ENCODE assay signal across 20 mouse cellular contexts in the genomic region with DNA sequence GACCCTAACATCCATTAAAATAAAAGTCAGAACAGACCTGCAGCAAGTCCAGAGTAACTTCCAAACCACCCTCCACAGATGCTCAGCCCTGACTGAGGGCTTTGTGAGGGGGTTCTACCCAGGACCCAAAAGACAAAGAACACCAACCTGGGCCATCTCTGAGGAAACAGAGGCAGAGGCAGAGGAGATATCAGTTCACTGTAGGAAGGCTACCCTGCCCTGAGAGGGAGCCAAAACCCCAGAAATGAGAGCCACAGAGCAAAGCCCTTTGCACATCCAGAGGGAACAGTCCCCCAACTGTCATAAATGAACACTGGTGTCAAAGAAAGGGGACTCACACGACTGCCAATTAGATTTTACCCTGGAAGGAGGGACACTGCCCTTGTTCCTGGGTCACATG.
DNase-seq lines count a peak whose midpoint lies in the region; ATAC-seq and TF ChIP-seq lines count a peak whose summit lies in the region.
"Had no signal": no experiment of that assay in that cellular context is flagged by ENCODE, and none has a peak within 500 bp of the region (broad histone marks: within the 10 kb centered on the region; RNA-seq: fewer than 3 reads in every experiment).

No protein-coding gene starts in this region.

- H3K36me3 ChIP-seq in hindbrain, postnatal 0 days (ENCODE audit: insufficient read depth, low read length), result peaks cover 35% of the 10 kb centered on the region
- H3K36me3 ChIP-seq in hindbrain, embryonic 10.5 days, result peaks cover 86% of the 10 kb centered on the region
- H3K36me3 ChIP-seq in lung, postnatal 0 days (ENCODE audit: insufficient read depth, low read length), result peaks cover 13% of the 10 kb centered on the region; the same call in 1 of the 2 replicates

- no peak overlapping the region for H3K27ac ChIP-seq in hindbrain, postnatal 0 days
- no peak overlapping the region for H3K27ac ChIP-seq in hindbrain, embryonic 10.5 days
- H3K27ac ChIP-seq in lung, postnatal 0 days (ENCODE audit: low read length), result no peak overlapping the region
- H3K27ac ChIP-seq: embryonic facial prominence, embryonic 10.5 days; hindbrain, embryonic 13.5 days; macrophage; midbrain, embryonic 12.5 days; neural tube, embryonic 15.5 days had no signal

- TF ChIP-seq CTCF in hindbrain, postnatal 0 days (IDR thresholded peaks at IDR 0.05; ENCODE audit: low read depth), result peak; percentile 26; the same call in 1 of the 2 replicates
- peak; percentile 31 for TF ChIP-seq CTCF in lung, postnatal 0 days (IDR thresholded peaks at IDR 0.05)
- TF ChIP-seq CTCF in brain, embryonic 14.5 days (IDR thresholded peaks at IDR 0.05; ENCODE audit: borderline replicate concordance, extremely low read depth, insufficient read depth, insufficient read length), result peak; percentile 16; the same call in 1 of the 2 replicates

- no peaks in the 10 kb centered on the region for H3K4me1 ChIP-seq in hindbrain, postnatal 0 days (ENCODE audit: insufficient read depth, low read length)
- peaks cover 5% of the 10 kb centered on the region; the same call in 1 of the 2 replicates for H3K4me1 ChIP-seq in hindbrain, embryonic 10.5 days (replicated peaks)
- H3K4me1 ChIP-seq in lung, postnatal 0 days (ENCODE audit: insufficient read depth, low read depth, low read length), result no peaks in the 10 kb centered on the region

- DNase-seq in cerebellum, postnatal 14 days, result peak; percentile 51 to 54
- DNase-seq in cerebellum, postnatal 4 days (ENCODE audit: low spot score in 2 of 2), result no peak
- DNase-seq in hindbrain, postnatal 0 days (ENCODE audit: low spot score), result no peak
- DNase-seq in hindbrain, embryonic 10.5 days (ENCODE audit: low spot score), result no peak
- no peak for DNase-seq in lung, postnatal 0 days (ENCODE audit: low spot score)
- no peak for DNase-seq in lung, postnatal 14 days
- DNase-seq in brain, embryonic 14.5 days (ENCODE audit: low read depth), result no peak
- no peak for DNase-seq in embryo, embryonic 10 days (ENCODE audit: low spot score)
- DNase-seq: gastrocnemius, postnatal 25 days; heart, postnatal 14 days; kidney, adult 11 months; kidney, postnatal 10 days; lung, embryonic 14.5 days; spleen, adult 18-20 months had no signal

- TF ChIP-seq EP300 in lung, postnatal 0 days (IDR thresholded peaks at IDR 0.05), result no peak

- H3K9ac ChIP-seq in hindbrain, postnatal 0 days (replicated peaks; ENCODE audit: low read length), result no peak overlapping the region
- no peak overlapping the region for H3K9ac ChIP-seq in lung, postnatal 0 days (replicated peaks; ENCODE audit: low read depth)
- H3K9ac ChIP-seq: heart, embryonic 12.5 days; hindbrain, embryonic 13.5 days; lung, embryonic 14.5 days; midbrain, embryonic 12.5 days; neural tube, embryonic 15.5 days had no signal

- no peak overlapping the region for H3K4me2 ChIP-seq in hindbrain, postnatal 0 days (ENCODE audit: low read depth, low read length)
- no peak overlapping the region for H3K4me2 ChIP-seq in lung, postnatal 0 days (replicated peaks; ENCODE audit: low read depth, low read length)
- H3K4me2 ChIP-seq: heart, embryonic 12.5 days; hindbrain, embryonic 13.5 days; lung, embryonic 14.5 days; midbrain, embryonic 12.5 days; neural tube, embryonic 15.5 days had no signal

- WGBS in hindbrain, postnatal 0 days, result 37% methylated on average over 1 of the region's 1 CpGs
- 64% methylated on average over 1 of the region's 1 CpGs for WGBS in hindbrain, embryonic 10.5 days
- WGBS in lung, postnatal 0 days, result 35% methylated on average over 1 of the region's 1 CpGs

- no peak for TF ChIP-seq POLR2A in brain, embryonic 14.5 days (IDR thresholded peaks at IDR 0.05; ENCODE audit: borderline replicate concordance, extremely low read depth, insufficient read depth, insufficient read length, poor library complexity, severe bottlenecking)

- no peak for ATAC-seq in hindbrain, postnatal 0 days
- ATAC-seq in lung, postnatal 0 days, result no peak

- H3K9me3 ChIP-seq in hindbrain, postnatal 0 days (ENCODE audit: low read length), result no peaks in the 10 kb centered on the region
- no peaks in the 10 kb centered on the region for H3K9me3 ChIP-seq in hindbrain, embryonic 10.5 days
- no peaks in the 10 kb centered on the region for H3K9me3 ChIP-seq in lung, postnatal 0 days (ENCODE audit: low read length)
- H3K9me3 ChIP-seq: embryonic facial prominence, embryonic 10.5 days; heart, embryonic 12.5 days; hindbrain, embryonic 13.5 days; midbrain, embryonic 12.5 days; neural tube, embryonic 15.5 days had no signal

- H3K27me3 ChIP-seq in hindbrain, postnatal 0 days (ENCODE audit: insufficient read depth, low read length), result no peaks in the 10 kb centered on the region
- H3K27me3 ChIP-seq in hindbrain, embryonic 10.5 days (ENCODE audit: insufficient read depth, poor library complexity, severe bottlenecking), result no peaks in the 10 kb centered on the region
- no peaks in the 10 kb centered on the region for H3K27me3 ChIP-seq in lung, postnatal 0 days (replicated peaks; ENCODE audit: insufficient read depth, low read length)
- H3K27me3 ChIP-seq: heart, embryonic 12.5 days; hindbrain, embryonic 13.5 days; midbrain, embryonic 12.5 days; neural tube, embryonic 15.5 days had no signal

- no peak overlapping the region for H3K4me3 ChIP-seq in hindbrain, postnatal 0 days (ENCODE audit: low read length)
- H3K4me3 ChIP-seq in hindbrain, embryonic 10.5 days, result no peak overlapping the region
- H3K4me3 ChIP-seq in lung, postnatal 0 days (ENCODE audit: low read depth, low read length), result no peak overlapping the region
- H3K4me3 ChIP-seq: embryonic facial prominence, embryonic 10.5 days; heart, embryonic 12.5 days; hindbrain, embryonic 13.5 days; midbrain, embryonic 12.5 days; neural tube, embryonic 15.5 days had no signal

Comparison
In these comparisons a context has a peak if more than half of its experiments do, and no peak if none do; other contexts are left out.
1. DNase-seq: peak in cerebellum, postnatal 14 days (2 of 2); none in cerebellum, postnatal 4 days (0 of 2), hindbrain, postnatal 0 days (single experiment), hindbrain, embryonic 10.5 days (single experiment), lung, postnatal 0 days (single experiment), lung, postnatal 14 days (single experiment), brain, embryonic 14.5 days (single experiment) and embryo, embryonic 10 days (single experiment).
2. Peak in every context shown above with its lines, with median percentiles within 50 percentile points of each other: CTCF ChIP-seq.